Mouse (Mus musculus) B cell, adult (primary cell): Measurements from ENCODE around the gene Nup98. TPM values are rescaled to one million over a fixed set of nuclear protein-coding genes. Genes with fewer than 3 reads are reported as not detected.

Experiments
- total RNA-seq: library from RNA; stranded (reverse); gene quantifications from 4 replicates; pipeline ENCODE4 v1.2.4, GENCODE M21; 2023; ENCODE audit not compliant: inconsistent age

Nup98 gene
- 104 to 126 TPM (median 116 TPM) in 4 replicates for total RNA-seq

DNA sequence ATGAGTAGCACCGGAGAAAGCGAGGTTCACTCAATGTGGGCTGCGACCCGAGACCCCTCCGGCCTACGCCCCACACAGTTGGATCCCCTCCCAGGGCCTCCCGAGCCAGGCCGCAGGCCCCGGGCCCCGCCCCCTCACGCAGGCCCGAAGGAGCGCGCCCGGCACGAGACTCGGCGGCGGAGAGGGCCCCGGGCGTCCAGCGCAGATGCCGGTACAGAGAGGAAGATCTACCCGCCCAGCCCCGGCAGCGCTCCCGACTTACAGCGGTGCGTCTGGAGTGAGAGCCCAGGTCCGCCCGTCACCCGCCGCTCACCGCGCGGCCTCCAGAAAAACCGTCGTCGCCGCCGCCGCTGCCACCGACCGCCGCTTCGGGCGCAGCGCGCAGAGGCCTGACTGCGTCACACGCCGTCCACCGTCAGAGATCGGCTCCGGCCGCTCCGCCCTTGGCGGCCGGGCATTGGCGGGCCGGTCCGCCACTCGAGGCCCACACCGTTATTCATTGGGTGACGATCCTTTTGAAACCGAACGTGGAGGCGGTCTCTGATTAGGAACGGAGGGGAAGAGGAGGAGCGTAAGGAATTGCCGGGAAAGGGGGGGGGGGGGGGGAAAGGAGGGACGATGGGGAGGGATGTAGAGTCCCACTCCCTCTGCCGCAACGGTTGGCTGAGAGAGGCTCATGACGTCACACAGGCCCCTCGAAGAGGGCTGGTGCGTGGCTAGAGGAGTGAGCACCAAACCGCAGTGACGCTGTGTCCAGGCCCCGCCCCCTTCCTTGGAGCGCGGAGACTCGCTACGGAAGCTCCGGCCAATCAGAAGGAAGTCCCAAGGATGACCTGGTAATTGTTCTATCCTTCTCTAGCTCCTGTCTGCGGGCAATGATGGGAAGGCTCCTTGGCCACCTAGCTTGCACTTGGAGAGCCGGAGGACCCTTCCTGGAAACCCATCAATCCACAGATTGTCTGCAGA, at the start of gene Nup98, which contains the start of gene Pgap2:
Nup98 (minus strand) TSS at position 421 of the 966 bp plus-strand sequence.
Pgap2 (plus strand) TSS at position 453 of the 966 bp plus-strand sequence.

DNA sequence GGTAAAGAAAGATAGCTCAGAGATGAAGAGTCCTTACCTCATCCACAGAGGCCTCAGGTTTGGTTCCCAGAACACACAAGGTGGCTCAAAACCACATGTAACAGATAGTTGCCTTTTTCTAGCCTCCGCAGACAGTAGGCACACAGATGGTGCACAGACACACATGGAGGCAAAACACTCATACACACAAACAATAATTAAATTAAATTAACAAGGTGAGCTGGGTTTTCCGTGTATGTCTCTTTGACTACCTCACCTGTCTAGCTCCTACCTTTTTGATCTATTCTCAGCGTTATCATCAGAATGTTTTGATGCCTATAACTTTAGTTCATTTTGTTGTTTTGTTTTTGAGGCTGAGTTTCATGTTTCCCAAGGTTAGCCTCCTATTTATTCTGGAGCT, 46.0 kb upstream of the Nup98 start, which contains the start of gene Rhog:
Rhog (minus strand) TSS at position 101 of the 400 bp plus-strand sequence.

DNA sequence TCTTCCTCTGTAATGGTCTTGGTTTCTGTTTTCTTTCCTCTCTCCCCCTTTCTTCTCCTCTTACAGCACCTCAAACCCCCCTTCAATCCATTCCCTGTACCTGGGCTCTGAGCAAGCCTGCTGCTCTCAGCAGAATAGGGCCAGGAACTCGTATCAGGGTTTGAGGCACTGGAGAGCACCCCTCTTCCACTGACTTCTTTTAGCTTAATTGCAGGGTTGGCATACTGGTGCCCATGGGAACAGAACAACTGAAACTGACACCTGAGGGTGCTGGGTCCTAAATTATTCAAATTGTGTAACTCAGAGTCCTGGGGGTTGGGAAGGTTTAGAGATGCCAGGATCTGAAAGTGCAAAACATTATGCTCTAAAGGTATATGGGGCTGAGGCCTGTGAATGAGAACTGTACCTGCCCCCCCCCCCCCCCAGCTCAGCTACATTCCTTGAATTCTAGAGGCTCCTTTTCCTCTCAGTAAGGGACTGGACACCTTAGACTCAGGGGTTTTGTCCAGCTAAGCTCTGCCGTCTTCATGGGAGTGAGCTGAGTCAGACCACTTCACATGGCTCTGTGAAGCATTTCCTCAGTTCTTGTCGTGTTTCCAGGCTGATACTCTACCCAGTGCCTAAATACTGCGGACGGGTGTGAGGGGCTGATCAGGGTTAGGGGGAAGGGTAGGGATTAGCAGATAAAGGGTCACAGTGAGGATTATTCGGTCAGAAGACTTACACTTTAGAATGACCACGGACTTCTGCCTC, 93.2 kb downstream of the Nup98 start, which contains the start of gene Chrna10:
Chrna10 (minus strand) TSS at position 250 of the 753 bp plus-strand sequence.

DNA sequence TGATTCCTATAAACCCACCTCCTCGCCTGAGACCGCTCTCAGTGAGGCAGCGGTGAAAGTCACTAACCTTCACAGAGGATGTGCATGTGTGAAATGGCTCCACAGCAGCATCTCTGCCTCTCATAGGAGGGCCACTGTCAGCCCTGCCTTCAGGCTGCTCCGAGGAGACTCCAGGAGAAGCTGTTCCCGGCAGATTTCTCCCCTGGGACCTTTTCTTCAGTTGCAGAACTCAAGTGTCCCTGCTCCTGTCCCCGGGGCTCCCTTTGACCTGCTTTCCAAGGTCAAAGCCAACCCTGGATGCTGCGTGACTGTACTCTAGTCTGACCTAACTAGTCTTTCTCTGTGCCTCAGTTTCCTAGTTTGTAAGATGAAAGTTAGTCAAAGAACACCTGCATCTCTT, 100.8 kb downstream of the Nup98 start, which contains the start of gene Art5:
Art5 (minus strand) TSS at position 319 of the 400 bp plus-strand sequence.

DNA sequence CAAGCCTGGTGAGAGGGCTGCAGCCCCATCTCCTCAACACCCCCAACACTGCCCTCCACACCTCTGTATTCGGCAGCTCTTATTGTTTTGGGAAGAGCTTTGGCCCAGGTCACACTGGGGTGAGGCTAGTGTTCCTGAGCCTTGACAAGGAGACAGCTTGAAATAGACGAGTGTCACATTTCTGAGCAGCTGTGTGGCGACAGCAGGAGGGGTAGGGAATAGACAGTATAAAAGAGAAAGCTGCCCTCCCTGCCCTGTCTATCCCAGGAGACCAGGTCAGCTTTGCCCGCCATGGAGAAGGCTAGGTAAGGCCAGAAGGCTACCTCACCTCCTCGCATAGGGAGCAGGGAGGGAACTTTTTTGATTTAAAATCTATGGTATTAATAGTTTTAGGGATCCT, 108.5 kb downstream of the Nup98 start, which contains the start of gene Art1:
Art1 (plus strand) TSS at position 257 of the 400 bp plus-strand sequence.

DNA sequence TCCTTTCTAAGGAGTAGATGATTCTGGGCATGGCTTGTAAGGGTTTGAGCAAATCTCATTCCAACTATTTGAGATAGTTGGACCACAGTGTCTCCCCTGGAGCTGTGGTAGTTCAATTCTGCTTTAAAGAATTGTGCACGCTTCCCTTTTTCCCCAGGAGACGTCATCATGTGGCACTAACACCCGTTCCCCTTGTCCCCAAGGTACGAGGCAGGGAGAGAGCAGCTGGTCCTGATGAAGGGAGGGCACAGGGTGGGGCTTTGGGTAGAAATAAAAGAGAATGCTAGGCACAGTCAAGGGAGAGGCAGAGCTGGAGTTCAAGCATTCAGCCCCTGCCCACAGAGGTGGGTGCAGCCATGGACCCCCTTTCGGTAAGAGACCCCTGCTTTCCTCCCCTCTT, 127.2 kb downstream of the Nup98 start, which contains the start of gene Trpc2:
Trpc2 (plus strand) TSS at position 301 of the 400 bp plus-strand sequence.

Other genes starting within 250 kb of the Nup98 start
- 8.2 to 11.7 TPM (median 9.8 TPM) in 4 replicates for gene Il18bp, start 191.5 kb downstream of the Nup98 start, total RNA-seq
- gene Rnf121, start 144.7 kb downstream of the Nup98 start, total RNA-seq = 27.1 to 41.5 TPM (median 37.2 TPM) in 4 replicates
- gene Xndc1, start 144.7 kb downstream of the Nup98 start, total RNA-seq = 43.5 to 52.2 TPM (median 48.8 TPM) in 4 replicates
- gene Xntrpc, start 144.5 kb downstream of the Nup98 start, total RNA-seq = 5.4 to 7.0 TPM (median 5.8 TPM) in 4 replicates
- gene Trpc2, start 127.1 kb downstream of the Nup98 start, total RNA-seq = 2.7 to 4.2 TPM (median 3.4 TPM) in 4 replicates
- gene Art1, start 108.4 kb downstream of the Nup98 start, total RNA-seq = not detected in 4 replicates
- 3.7 to 5.7 TPM (median 4.3 TPM) in 4 replicates for gene Art5, start 100.7 kb downstream of the Nup98 start, total RNA-seq
- not detected in 4 replicates for gene Chrna10, start 93.3 kb downstream of the Nup98 start, total RNA-seq
- gene Pgap2, start within 50 bp of the Nup98 start, total RNA-seq = 56.2 to 72.1 TPM (median 56.9 TPM) in 4 replicates
- 138 to 149 TPM (median 144 TPM) in 4 replicates for gene Rhog, start 45.9 kb upstream of the Nup98 start, total RNA-seq
- 71.0 to 85.1 TPM (median 76.3 TPM) in 4 replicates for gene Stim1, start 57.6 kb upstream of the Nup98 start, total RNA-seq
- 36.5 to 47.4 TPM (median 43.8 TPM) in 4 replicates for gene Rrm1, start 231.5 kb upstream of the Nup98 start, total RNA-seq